Mouse (Mus musculus): ENCODE data around the gene Slc2a6. TPM values are rescaled to one million over a fixed set of nuclear protein-coding genes. Genes with fewer than 3 reads are reported as not detected.
A peak's percentile ranks its signal among the peaks of the same experiment; 100 is the strongest.

Slc2a6 gene
- polyA plus RNA-seq, 1 experiment from 2014 or later, result 0.59 TPM

- Histone ChIP-seq H3K9me3 (ENCODE audit: control insufficient read depth) (no peaks in the 10 kb centered on the region), H3K4me3 (ENCODE audit: low read depth, low read length) (no peak overlapping the region), H3K27ac (ENCODE audit: low read depth, low read length) (no peak overlapping the region), H3K27me3 (replicated peaks; ENCODE audit: control insufficient read depth, insufficient read depth, low read length) (no peaks in the 10 kb centered on the region), H3K36me3 (ENCODE audit: control insufficient read depth, insufficient read depth) (no peaks in the 10 kb centered on the region), H3K4me1 (replicated peaks; ENCODE audit: control insufficient read depth, insufficient read depth, low read length) (no peaks in the 10 kb centered on the region), H3K4me2 (replicated peaks; ENCODE audit: low read depth) (no peak overlapping the region), H3K9ac (ENCODE audit: low read depth, low read length) (no peak overlapping the region)
- TF ChIP-seq CTCF (IDR thresholded peaks at IDR 0.05; ENCODE audit: low read depth), result peak; percentile 61
- no peak for ATAC-seq
- 0% methylated on average over 1 of the region's 1 CpGs for WGBS
Observed at GRCm38 (mm10) chr2:27039286-27039685, 11.5 kb upstream of the Slc2a6 start.

- peak; percentile 94 for TF ChIP-seq CTCF (IDR thresholded peaks at IDR 0.05; ENCODE audit: low read depth)
- Histone ChIP-seq H3K4me1 (replicated peaks; ENCODE audit: control insufficient read depth, insufficient read depth, low read length) (no peaks in the 10 kb centered on the region), H3K9me3 (ENCODE audit: control insufficient read depth) (no peaks in the 10 kb centered on the region), H3K36me3 (ENCODE audit: control insufficient read depth, insufficient read depth) (no peaks in the 10 kb centered on the region), H3K27me3 (replicated peaks; ENCODE audit: control insufficient read depth, insufficient read depth, low read length) (no peaks in the 10 kb centered on the region), H3K4me3 (ENCODE audit: low read depth, low read length) (no peak overlapping the region), H3K27ac (ENCODE audit: low read depth, low read length) (no peak overlapping the region), H3K4me2 (replicated peaks; ENCODE audit: low read depth) (no peak overlapping the region), H3K9ac (ENCODE audit: low read depth, low read length) (no peak overlapping the region)
- 3% methylated on average over 3 of the region's 3 CpGs for WGBS
- no peak for ATAC-seq
Observed at GRCm38 (mm10) chr2:27038596-27038995, 10.8 kb upstream of the Slc2a6 start.

- ATAC-seq, result no peak
- 63% methylated on average over 4 of the region's 4 CpGs for WGBS
- TF ChIP-seq CTCF (IDR thresholded peaks at IDR 0.05; ENCODE audit: low read depth), result no peak
- Histone ChIP-seq H3K27ac (ENCODE audit: low read depth, low read length) (no peak overlapping the region), H3K4me3 (ENCODE audit: low read depth, low read length) (no peak overlapping the region), H3K9ac (ENCODE audit: low read depth, low read length) (no peak overlapping the region), H3K9me3 (ENCODE audit: control insufficient read depth) (no peaks in the 10 kb centered on the region), H3K36me3 (ENCODE audit: control insufficient read depth, insufficient read depth) (no peaks in the 10 kb centered on the region), H3K4me2 (replicated peaks; ENCODE audit: low read depth) (no peak overlapping the region), H3K27me3 (replicated peaks; ENCODE audit: control insufficient read depth, insufficient read depth, low read length) (no peaks in the 10 kb centered on the region), H3K4me1 (replicated peaks; ENCODE audit: control insufficient read depth, insufficient read depth, low read length) (no peaks in the 10 kb centered on the region)
Observed at GRCm38 (mm10) chr2:27037008-27037407, 9.2 kb upstream of the Slc2a6 start.

- H3K4me3 ChIP-seq (ENCODE audit: low read depth, low read length), result no peak overlapping the region
- H3K9me3 ChIP-seq (ENCODE audit: control insufficient read depth), result no peaks in the 10 kb centered on the region
- H3K9ac ChIP-seq (ENCODE audit: low read depth, low read length), result no peak overlapping the region
- ATAC-seq, result no peak
- H3K27ac ChIP-seq (ENCODE audit: low read depth, low read length), result no peak overlapping the region
- WGBS, result 42% methylated on average over 3 of the region's 3 CpGs
- TF ChIP-seq CTCF (IDR thresholded peaks at IDR 0.05; ENCODE audit: low read depth), result no peak
- no peaks in the 10 kb centered on the region for H3K36me3 ChIP-seq (ENCODE audit: control insufficient read depth, insufficient read depth)
- no peak overlapping the region for H3K4me2 ChIP-seq (replicated peaks; ENCODE audit: low read depth)
- H3K4me1 ChIP-seq (replicated peaks; ENCODE audit: control insufficient read depth, insufficient read depth, low read length), result no peaks in the 10 kb centered on the region
- no peaks in the 10 kb centered on the region for H3K27me3 ChIP-seq (replicated peaks; ENCODE audit: control insufficient read depth, insufficient read depth, low read length)
Observed at GRCm38 (mm10) chr2:27036003-27036402, 8.2 kb upstream of the Slc2a6 start.

GRCm38 (mm10) chr2:27032361-27032760 lies 4.6 kb upstream of the Slc2a6 start:
- no peak overlapping the region for H3K9ac ChIP-seq (ENCODE audit: low read depth, low read length)
- ATAC-seq, result no peak
- H3K27me3 ChIP-seq (replicated peaks; ENCODE audit: control insufficient read depth, insufficient read depth, low read length), result no peaks in the 10 kb centered on the region
- no peaks in the 10 kb centered on the region for H3K36me3 ChIP-seq (ENCODE audit: control insufficient read depth, insufficient read depth)
- no peak overlapping the region for H3K4me3 ChIP-seq (ENCODE audit: low read depth, low read length)
- H3K9me3 ChIP-seq (ENCODE audit: control insufficient read depth), result no peaks in the 10 kb centered on the region
- H3K27ac ChIP-seq (ENCODE audit: low read depth, low read length), result no peak overlapping the region
- H3K4me2 ChIP-seq (replicated peaks; ENCODE audit: low read depth), result no peak overlapping the region
- H3K4me1 ChIP-seq (replicated peaks; ENCODE audit: control insufficient read depth, insufficient read depth, low read length), result no peaks in the 10 kb centered on the region
- WGBS, result 49% methylated on average over 2 of the region's 2 CpGs
- TF ChIP-seq CTCF (IDR thresholded peaks at IDR 0.05; ENCODE audit: low read depth), result peak; percentile 40; the same call in 1 of the 2 replicates

- Histone ChIP-seq H3K27ac (ENCODE audit: low read depth, low read length) (no peak overlapping the region), H3K27me3 (replicated peaks; ENCODE audit: control insufficient read depth, insufficient read depth, low read length) (no peaks in the 10 kb centered on the region), H3K9me3 (ENCODE audit: control insufficient read depth) (no peaks in the 10 kb centered on the region), H3K36me3 (ENCODE audit: control insufficient read depth, insufficient read depth) (no peaks in the 10 kb centered on the region), H3K4me2 (replicated peaks; ENCODE audit: low read depth) (peak overlapping the region; percentile 54), H3K4me3 (ENCODE audit: low read depth, low read length) (no peak overlapping the region), H3K4me1 (replicated peaks; ENCODE audit: control insufficient read depth, insufficient read depth, low read length) (no peaks in the 10 kb centered on the region), H3K9ac (ENCODE audit: low read depth, low read length) (no peak overlapping the region)
- no peak; the same call in 1 of the 2 replicates for ATAC-seq
- no peak for TF ChIP-seq CTCF (IDR thresholded peaks at IDR 0.05; ENCODE audit: low read depth)
- WGBS, result 55% methylated on average over 4 of the region's 4 CpGs
Observed at GRCm38 (mm10) chr2:27028437-27029015, 728 bp upstream of the Slc2a6 start.
